Mouse (Mus musculus): ENCODE measurements at regions not wholly inside any gene's neighbourhood (a gene's known extent, or its start where the extent isn't known, plus 50 kb on each side); places are given as distances from the start of the nearest gene placed in this dataset.
A peak's percentile ranks its signal among the peaks of the same experiment; 100 is the strongest.

- Histone ChIP-seq H3K27ac (replicated peaks; ENCODE audit: insufficient read depth, low read depth, low read length) (no peak overlapping the region), H3K9ac (ENCODE audit: low read depth, low read length) (no peak overlapping the region), H3K36me3 (ENCODE audit: control insufficient read depth, insufficient read depth, low read length) (no peaks in the 10 kb centered on the region), H3K79me2 (ENCODE audit: control insufficient read depth, insufficient read depth, low read length) (no peaks in the 10 kb centered on the region), H3K4me3 (ENCODE audit: insufficient read depth, low read depth, low read length) (no peak overlapping the region), H3K27me3 (ENCODE audit: control insufficient read depth, insufficient read depth, low read length) (no peaks in the 10 kb centered on the region), H3K4me1 (ENCODE audit: control insufficient read depth, insufficient read depth, low read length) (no peaks in the 10 kb centered on the region)
- TF ChIP-seq CTCF (IDR thresholded peaks at IDR 0.05; ENCODE audit: low read depth, low read length): no peak
- no peak for TF ChIP-seq POLR2A (IDR thresholded peaks at IDR 0.05; ENCODE audit: extremely low read depth, insufficient read depth, low read length)
- WGBS: 77% methylated on average over 4 of the region's 4 CpGs
- no peak for DNase-seq (ENCODE audit: extremely low read depth, low read depth, low spot score)
Observed at GRCm38 (mm10) chr1:158097500-158097899, 258.6 kb downstream of the Brinp2 start.

GRCm38 (mm10) chr1:158119708-158120107 is 236.4 kb downstream of the Brinp2 start:
- DNase-seq (ENCODE audit: extremely low read depth, low read depth, low spot score): no peak
- Histone ChIP-seq H3K27ac (replicated peaks; ENCODE audit: insufficient read depth, low read depth, low read length) (no peak overlapping the region), H3K4me1 (ENCODE audit: control insufficient read depth, insufficient read depth, low read length) (no peaks in the 10 kb centered on the region), H3K4me3 (ENCODE audit: insufficient read depth, low read depth, low read length) (no peak overlapping the region), H3K9ac (ENCODE audit: low read depth, low read length) (no peak overlapping the region), H3K36me3 (ENCODE audit: control insufficient read depth, insufficient read depth, low read length) (no peaks in the 10 kb centered on the region), H3K79me2 (ENCODE audit: control insufficient read depth, insufficient read depth, low read length) (no peaks in the 10 kb centered on the region), H3K27me3 (ENCODE audit: control insufficient read depth, insufficient read depth, low read length) (no peaks in the 10 kb centered on the region)
- 78% methylated on average over 2 of the region's 2 CpGs for WGBS
- TF ChIP-seq CTCF (IDR thresholded peaks at IDR 0.05; ENCODE audit: low read depth, low read length) (no peak), POLR2A (IDR thresholded peaks at IDR 0.05; ENCODE audit: extremely low read depth, insufficient read depth, low read length) (no peak)

GRCm38 (mm10) chr1:158124902-158125301 is 231.2 kb downstream of the Brinp2 start:
- H3K9ac ChIP-seq (ENCODE audit: low read depth, low read length): no peak overlapping the region
- DNase-seq (ENCODE audit: extremely low read depth, low read depth, low spot score): no peak
- no peak overlapping the region for H3K27ac ChIP-seq (replicated peaks; ENCODE audit: insufficient read depth, low read depth, low read length)
- H3K4me3 ChIP-seq (ENCODE audit: insufficient read depth, low read depth, low read length): no peak overlapping the region
- H3K36me3 ChIP-seq (ENCODE audit: control insufficient read depth, insufficient read depth, low read length): no peaks in the 10 kb centered on the region
- no peak for TF ChIP-seq CTCF (IDR thresholded peaks at IDR 0.05; ENCODE audit: low read depth, low read length)
- no peak for TF ChIP-seq POLR2A (IDR thresholded peaks at IDR 0.05; ENCODE audit: extremely low read depth, insufficient read depth, low read length)
- 92% methylated on average over 3 of the region's 3 CpGs for WGBS
- H3K4me1 ChIP-seq (ENCODE audit: control insufficient read depth, insufficient read depth, low read length): no peaks in the 10 kb centered on the region
- no peaks in the 10 kb centered on the region for H3K27me3 ChIP-seq (ENCODE audit: control insufficient read depth, insufficient read depth, low read length)
- H3K79me2 ChIP-seq (ENCODE audit: control insufficient read depth, insufficient read depth, low read length): no peaks in the 10 kb centered on the region

- Histone ChIP-seq H3K27me3 (ENCODE audit: control insufficient read depth, insufficient read depth, low read length) (no peaks in the 10 kb centered on the region), H3K79me2 (ENCODE audit: control insufficient read depth, insufficient read depth, low read length) (no peaks in the 10 kb centered on the region), H3K4me3 (ENCODE audit: insufficient read depth, low read depth, low read length) (no peak overlapping the region), H3K36me3 (ENCODE audit: control insufficient read depth, insufficient read depth, low read length) (no peaks in the 10 kb centered on the region), H3K27ac (replicated peaks; ENCODE audit: insufficient read depth, low read depth, low read length) (no peak overlapping the region), H3K9ac (ENCODE audit: low read depth, low read length) (no peak overlapping the region), H3K4me1 (ENCODE audit: control insufficient read depth, insufficient read depth, low read length) (no peaks in the 10 kb centered on the region)
- 67% methylated on average over 2 of the region's 2 CpGs for WGBS
- TF ChIP-seq POLR2A (IDR thresholded peaks at IDR 0.05; ENCODE audit: extremely low read depth, insufficient read depth, low read length): no peak
- no peak for TF ChIP-seq CTCF (IDR thresholded peaks at IDR 0.05; ENCODE audit: low read depth, low read length)
- no peak for DNase-seq (ENCODE audit: extremely low read depth, low read depth, low spot score)
Observed at GRCm38 (mm10) chr1:158126272-158126671, 229.9 kb downstream of the Brinp2 start.

GRCm38 (mm10) chr1:158129243-158129770 is 226.8 kb downstream of the Brinp2 start:
- H3K4me1 ChIP-seq (ENCODE audit: control insufficient read depth, insufficient read depth, low read length): no peaks in the 10 kb centered on the region
- H3K27ac ChIP-seq (replicated peaks; ENCODE audit: insufficient read depth, low read depth, low read length): no peak overlapping the region
- no peaks in the 10 kb centered on the region for H3K27me3 ChIP-seq (ENCODE audit: control insufficient read depth, insufficient read depth, low read length)
- H3K36me3 ChIP-seq (ENCODE audit: control insufficient read depth, insufficient read depth, low read length): no peaks in the 10 kb centered on the region
- H3K79me2 ChIP-seq (ENCODE audit: control insufficient read depth, insufficient read depth, low read length): no peaks in the 10 kb centered on the region
- DNase-seq (ENCODE audit: extremely low read depth, low read depth, low spot score): no peak
- WGBS: 66% methylated on average over 3 of the region's 3 CpGs
- no peak overlapping the region for H3K9ac ChIP-seq (ENCODE audit: low read depth, low read length)
- TF ChIP-seq CTCF (IDR thresholded peaks at IDR 0.05; ENCODE audit: low read depth, low read length): no peak
- H3K4me3 ChIP-seq (ENCODE audit: insufficient read depth, low read depth, low read length): no peak overlapping the region

GRCm38 (mm10) chr1:158147525-158147924 is 208.6 kb downstream of the Brinp2 start:
- DNase-seq (ENCODE audit: extremely low read depth, low read depth, low spot score): peak; percentile 4
- Histone ChIP-seq H3K27ac (replicated peaks; ENCODE audit: insufficient read depth, low read depth, low read length) (no peak overlapping the region), H3K79me2 (ENCODE audit: control insufficient read depth, insufficient read depth, low read length) (no peaks in the 10 kb centered on the region), H3K9ac (ENCODE audit: low read depth, low read length) (no peak overlapping the region), H3K36me3 (ENCODE audit: control insufficient read depth, insufficient read depth, low read length) (no peaks in the 10 kb centered on the region), H3K27me3 (ENCODE audit: control insufficient read depth, insufficient read depth, low read length) (no peaks in the 10 kb centered on the region), H3K4me3 (ENCODE audit: insufficient read depth, low read depth, low read length) (no peak overlapping the region), H3K4me1 (ENCODE audit: control insufficient read depth, insufficient read depth, low read length) (no peaks in the 10 kb centered on the region)
- 39% methylated on average over 3 of the region's 3 CpGs for whole genome bisulfite sequencing
- TF ChIP-seq CTCF (IDR thresholded peaks at IDR 0.05; ENCODE audit: low read depth, low read length) (no peak), POLR2A (IDR thresholded peaks at IDR 0.05; ENCODE audit: extremely low read depth, insufficient read depth, low read length) (no peak)

Measured in liver, adult 2 months (tissue).